Comparison of ENCODE assay signal across 9 mouse cellular contexts in the genomic region with DNA sequence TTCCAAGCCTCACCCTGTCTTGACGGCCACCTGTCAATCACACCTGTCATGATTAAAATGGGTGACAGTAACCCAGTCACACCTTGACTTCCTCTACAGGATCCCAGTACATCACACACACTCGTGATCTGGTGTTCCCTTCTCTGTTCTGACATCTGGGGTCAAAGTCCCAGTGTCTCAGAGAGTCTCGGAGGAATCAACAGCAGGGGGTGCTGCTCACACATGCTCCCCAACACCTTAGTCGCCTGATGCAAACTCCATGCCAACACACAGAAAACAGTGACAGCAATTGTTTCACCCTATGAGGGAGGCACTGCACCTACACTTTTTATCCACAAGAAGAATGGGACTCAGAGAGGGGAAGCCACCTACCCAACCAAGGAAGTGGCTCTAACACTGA. TPM values are rescaled to one million over a fixed set of nuclear protein-coding genes. Genes with fewer than 3 reads are reported as not detected.
DNase-seq lines count a peak whose midpoint lies in the region; ATAC-seq and TF ChIP-seq lines count a peak whose summit lies in the region.
"Had no signal": no experiment of that assay in that cellular context is flagged by ENCODE, and none has a peak within 500 bp of the region (broad histone marks: within the 10 kb centered on the region; RNA-seq: fewer than 3 reads in every experiment).

No protein-coding gene starts in this region.

- H3K27ac ChIP-seq in gastrocnemius, adult 2 months, result no peak overlapping the region
- H3K27ac ChIP-seq in lung, postnatal 0 days (ENCODE audit: low read length), result no peak overlapping the region
- H3K27ac ChIP-seq: heart, embryonic 13.5 days had no signal

- no peaks in the 10 kb centered on the region for H3K36me3 ChIP-seq in lung, postnatal 0 days (ENCODE audit: insufficient read depth, low read length)
- H3K36me3 ChIP-seq: heart, embryonic 13.5 days had no signal

- no peak overlapping the region for H3K4me2 ChIP-seq in lung, postnatal 0 days (replicated peaks; ENCODE audit: low read depth, low read length)
- H3K4me2 ChIP-seq: heart, embryonic 13.5 days had no signal

- no peak for DNase-seq in gastrocnemius, adult 2 months
- DNase-seq in gastrocnemius, adult 8-10 months (ENCODE audit: low spot score in 2 of 2), result no peak
- DNase-seq in testis, postnatal 10 days (ENCODE audit: low spot score), result peak; percentile 65
- DNase-seq in testis, postnatal 14 days (ENCODE audit: low spot score), result no peak
- DNase-seq in lung, postnatal 0 days (ENCODE audit: low spot score), result peak; percentile 31
- DNase-seq in right cerebral cortex, adult 18-20 months, result no peak
- DNase-seq in cerebellum, adult 8-10 months, result no peak
- DNase-seq in heart, postnatal 36 days, result no peak

- TF ChIP-seq CTCF in gastrocnemius, adult 2 months (IDR thresholded peaks at IDR 0.05), result peak; percentile 26; the same call in 1 of the 2 replicates
- peak; percentile 54 for TF ChIP-seq CTCF in lung, postnatal 0 days (IDR thresholded peaks at IDR 0.05)

- no peak for TF ChIP-seq EP300 in lung, postnatal 0 days (IDR thresholded peaks at IDR 0.05)

- no peak overlapping the region for H3K9ac ChIP-seq in lung, postnatal 0 days (replicated peaks; ENCODE audit: low read depth)
- H3K9ac ChIP-seq: heart, embryonic 13.5 days had no signal

- intact Hi-C loops in gastrocnemius, adult 2 months (cut with DNase I), result loop anchor here (10.0 kb wide), 2 partner anchors 185 to 455 kb away; a partner anchor contains a TSS
- intact Hi-C loops in heart, postnatal 36 days (cut with DNase I), result loop anchor here (5.0 kb wide), 2 partner anchors 182 to 447 kb away; a partner anchor contains a TSS

- 49% methylated on average over 4 of the region's 4 CpGs for WGBS in lung, postnatal 0 days

- H3K4me3 ChIP-seq in gastrocnemius, adult 2 months, result no peak overlapping the region
- no peak overlapping the region for H3K4me3 ChIP-seq in lung, postnatal 0 days (ENCODE audit: low read depth, low read length)
- H3K4me3 ChIP-seq: heart, embryonic 13.5 days had no signal

- H3K27me3 ChIP-seq in lung, postnatal 0 days (replicated peaks; ENCODE audit: insufficient read depth, low read length), result no peaks in the 10 kb centered on the region
- H3K27me3 ChIP-seq: heart, embryonic 13.5 days had no signal

- ATAC-seq in lung, postnatal 0 days, result no peak

- H3K4me1 ChIP-seq in lung, postnatal 0 days (ENCODE audit: insufficient read depth, low read depth, low read length), result no peaks in the 10 kb centered on the region

- H3K9me3 ChIP-seq in lung, postnatal 0 days (ENCODE audit: low read length), result no peaks in the 10 kb centered on the region
- H3K9me3 ChIP-seq: heart, embryonic 13.5 days had no signal

RNA-seq across cellular contexts. Expression of a gene that starts 47.2 kb away (rescaled TPM):
- total RNA-seq in gastrocnemius, adult 2 months (2021), result 10 to 100 TPM in 1 of 2 experiments, 1 to 10 TPM in 1; 5.2 to 11.4 TPM
- 10 to 100 TPM in 1 of 4 experiments, 1 to 10 TPM in 3; 6.0 to 11.3 (median 8.5) TPM for total RNA-seq in gastrocnemius, adult 8-10 months (2022)
- 23.7 and 32.4 TPM in 2 replicates for polyA plus RNA-seq in lung, postnatal 0 days (2015; fragmentation: Nextera tagmentation; extraction: Ambion mirVana)
- 10 to 100 TPM; 65.4 to 71.2 TPM for total RNA-seq in heart, postnatal 36 days (2021)

RNA-seq across cellular contexts. Expression of a gene that starts 56.5 kb away (rescaled TPM):
- total RNA-seq in gastrocnemius, adult 2 months (2021), result under 1 TPM; 0.08 to 0.66 TPM
- under 1 TPM in 3 of 4 experiments, not detected in 1; 0.05 to 0.16 (median 0.07) TPM for total RNA-seq in gastrocnemius, adult 8-10 months (2022)
- 3.3 and 4.0 TPM in 2 replicates for polyA plus RNA-seq in lung, postnatal 0 days (2015; fragmentation: Nextera tagmentation; extraction: Ambion mirVana)
- total RNA-seq in heart, postnatal 36 days (2021), result under 1 TPM; 0.64 to 0.98 TPM

Comparison
In these comparisons a context has a peak if more than half of its experiments do, and no peak if none do; other contexts are left out.
1. DNase-seq: peak in testis, postnatal 10 days (single experiment) and lung, postnatal 0 days (single experiment); none in gastrocnemius, adult 2 months (single experiment), gastrocnemius, adult 8-10 months (0 of 2), testis, postnatal 14 days (single experiment), right cerebral cortex, adult 18-20 months (single experiment), cerebellum, adult 8-10 months (single experiment) and heart, postnatal 36 days (0 of 2).
2. RNA of a gene that starts 47.2 kb away (total RNA-seq): 65.4 to 71.2 TPM in heart, postnatal 36 days; 5.2 to 11.4 TPM in gastrocnemius, adult 2 months and 6.0 to 11.3 TPM in gastrocnemius, adult 8-10 months; every median in the first group is over 4 times any median in the second.